Mouse (Mus musculus) left cerebral cortex, postnatal 10 days (tissue): Measurements from ENCODE around the gene Tas2r109. TPM values are rescaled to one million over a fixed set of nuclear protein-coding genes. Genes with fewer than 3 reads are reported as not detected.
"Not testable (repeated sequence)": the region's sequence is repeated elsewhere in the genome, so short reads cannot be mapped to it uniquely, and the experiment has no call there.

ENCODE experiments used
- DNase-seq, 2 experiments: peaks; one replicate each; pipeline ENCODE4 v3.0.0; 2021 to 2022; ENCODE audit warnings: low spot score in 2 of 2, mixed read lengths in 1 of 2; ENCODE audit errors: extremely low spot score in 1 of 2
- intact Hi-C: fragments of 180-260 bp; cut with DNase I; formaldehyde crosslinking; loops from one replicate; pipeline ENCODE4 v1.15.1; 2025
- total RNA-seq, 2 experiments: library from RNA; stranded (reverse); gene quantifications; 2 replicates each; pipeline ENCODE4 v1.2.3; 2021

The Tas2r109 gene
- not detected for total RNA-seq

GRCm38 (mm10) chr6:132980865-132981264, at the start of gene Tas2r109:
Tas2r109 (minus strand) TSS chr6:132980965.
- intact Hi-C loops: no loop called here
- DNase-seq: no peak

GRCm38 (mm10) chr6:132957819-132958218, 22.9 kb downstream of the Tas2r109 start, which contains the start of gene Tas2r131:
Tas2r131 (minus strand) TSS chr6:132957919.
- intact Hi-C loops: no loop called here

GRCm38 (mm10) chr6:132950802-132951201, 30.0 kb downstream of the Tas2r109 start, which contains the start of gene Tas2r129:
Tas2r129 (plus strand) TSS chr6:132951102.
- no peak for DNase-seq
- intact Hi-C loops: no loop called here

More at GRCm38 (mm10) chr6:132957819-132958218, 22.9 kb downstream of the Tas2r109 start, which contains the start of gene Tas2r131:
- DNase-seq: no peak

- DNase-seq, intact Hi-C loops: not testable (repeated sequence)
These were observed 39.4 kb downstream of the Tas2r109 start for GRCm38 (mm10) chr6:132941376-132941775.

Other genes starting within 250 kb of the Tas2r109 start
- not detected for gene Tas2r115, start 242.9 kb downstream of the Tas2r109 start, total RNA-seq
- not detected for gene Tas2r124, start 226.2 kb downstream of the Tas2r109 start, total RNA-seq
- gene Tas2r102, start 218.8 kb downstream of the Tas2r109 start, total RNA-seq: not detected
- not detected for gene Tas2r136, start 202.8 kb downstream of the Tas2r109 start, total RNA-seq
- not detected for gene Tas2r117, start 178.1 kb downstream of the Tas2r109 start, total RNA-seq
- gene Tas2r123, start 133.8 kb downstream of the Tas2r109 start, total RNA-seq: not detected
- gene Tas2r116, start 125.5 kb downstream of the Tas2r109 start, total RNA-seq: not detected
- not detected for gene Tas2r110, start 113.0 kb downstream of the Tas2r109 start, total RNA-seq
- gene Tas2r113, start 88.0 kb downstream of the Tas2r109 start, total RNA-seq: not detected
- not detected for gene Tas2r125, start 71.3 kb downstream of the Tas2r109 start, total RNA-seq
- not detected for gene Tas2r129, start 29.9 kb downstream of the Tas2r109 start, total RNA-seq
- gene Tas2r131, start 23.0 kb downstream of the Tas2r109 start, total RNA-seq: not detected
- gene Tas2r103, start 56.1 kb upstream of the Tas2r109 start, total RNA-seq: not detected
- gene Tas2r140, start 74.9 kb upstream of the Tas2r109 start, total RNA-seq: not detected
- gene Smim10l1, start 123.9 kb upstream of the Tas2r109 start, total RNA-seq: 10 to 100 TPM; 70.7 to 71.5 TPM